Mouse (Mus musculus) kidney, postnatal 36 days (tissue): ENCODE measurements around the gene Slc25a34.

Experiments
- DNase-seq, 2 experiments: peaks; one replicate each; pipeline ENCODE4 v3.0.0; 2021 to 2022; ENCODE audit warnings: mixed read lengths in 2 of 2

Slc25a34 gene

GRCm38 (mm10) chr4:141578833-141579232 is 44.8 kb downstream of the Slc25a34 start:
- no peak for DNase-seq

GRCm38 (mm10) chr4:141576877-141577276 is 46.7 kb downstream of the Slc25a34 start:
- peak in 1 of 2 experiments; percentile 61 for DNase-seq

- DNase-seq = no peak
Observed at GRCm38 (mm10) chr4:141576404-141576803, 47.2 kb downstream of the Slc25a34 start.

GRCm38 (mm10) chr4:141574789-141575702 is 48.6 kb downstream of the Slc25a34 start:
- peak; percentile 87 to 95 for DNase-seq

GRCm38 (mm10) chr4:141573359-141573966 is 50.2 kb downstream of the Slc25a34 start:
- peak; percentile 79 to 93 for DNase-seq

GRCm38 (mm10) chr4:141572668-141573358 is 50.8 kb downstream of the Slc25a34 start:
- DNase-seq = peak in 1 of 2 experiments; percentile 39

- peak; percentile 51 to 52 for DNase-seq
Observed at GRCm38 (mm10) chr4:141571934-141572333, 51.7 kb downstream of the Slc25a34 start.

GRCm38 (mm10) chr4:141571337-141571739 is 52.3 kb downstream of the Slc25a34 start:
- peak; percentile 90 to 94 for DNase-seq

- no peak for DNase-seq
Observed at GRCm38 (mm10) chr4:141570821-141571220, 52.8 kb downstream of the Slc25a34 start.

- DNase-seq = peak; percentile 92 to 96
Observed at GRCm38 (mm10) chr4:141570004-141570403, 53.6 kb downstream of the Slc25a34 start.

- no peak for DNase-seq
Observed at GRCm38 (mm10) chr4:141568966-141569365, 54.7 kb downstream of the Slc25a34 start.
